Mouse (Mus musculus) kidney, embryonic 16.5 days (tissue): ENCODE results near the gene Dnajb2. TPM values are rescaled to one million over a fixed set of nuclear protein-coding genes. Genes with fewer than 3 reads are reported as not detected.
A peak's percentile ranks its signal among the peaks of the same experiment; 100 is the strongest.

Experiments used
- ATAC-seq: fragments of 200-750 bp; cut with Nextera tagmentation; 2 replicates; pipeline ENCODE4 v1.8.0; 2017; ENCODE audit warnings: moderate TSS enrichment; ENCODE audit not compliant: low FRiP score, low TSS enrichment
- H3K27ac ChIP-seq: fragments of 300-500 bp; sonication (generic); 2 replicates; pipeline ENCODE4 v1.5.1; 2014; ENCODE audit warnings: low read length
- H3K27me3 ChIP-seq: fragments of 300-500 bp; sonication (generic); 2 replicates; pipeline ENCODE4 v1.6.1; 2014; ENCODE audit warnings: low read length, control low read depth, mixed read lengths; ENCODE audit not compliant: insufficient read depth
- H3K36me3 ChIP-seq: fragments of 300-500 bp; sonication (generic); 2 replicates; pipeline ENCODE4 v1.6.1; 2014; ENCODE audit warnings: low read length, control low read depth, mixed read lengths; ENCODE audit not compliant: insufficient read depth
- H3K4me1 ChIP-seq: fragments of 300-500 bp; sonication (generic); 2 replicates; pipeline ENCODE4 v1.6.1; 2014; ENCODE audit warnings: low read length, control low read depth, mixed read lengths; ENCODE audit not compliant: insufficient read depth
- H3K4me2 ChIP-seq: fragments of 300-500 bp; sonication (generic); replicated peaks from 2 replicates; pipeline ENCODE4 v1.6.1; 2014; ENCODE audit warnings: low read depth, low read length
- H3K4me3 ChIP-seq: fragments of 300-500 bp; sonication (generic); 2 replicates; pipeline ENCODE4 v1.5.1; 2014; ENCODE audit warnings: mild to moderate bottlenecking, low read length
- H3K9ac ChIP-seq: fragments of 300-500 bp; sonication (generic); replicated peaks from 2 replicates; pipeline ENCODE4 v1.6.1; 2014; ENCODE audit warnings: low read length
- H3K9me3 ChIP-seq: fragments of 300-500 bp; sonication (generic); 2 replicates; pipeline ENCODE4 v1.6.1; 2016; ENCODE audit warnings: low read length, control low read depth
- WGBS: fragments of 180-500 bp; shearing (Covaris S2); extraction: QIAGEN DNeasy Blood & Tissue Kit; methylation state at CpG from one replicate; pipeline ENCODE4 v1.1.7; 2014; 5-methylcytosine and 5-hydroxymethylcytosine counted together
- polyA plus RNA-seq: library from polyadenylated mRNA; unstranded; fragments of >200 nt; fragmentation: Nextera tagmentation; extraction: Ambion mirVana; gene quantifications from 2 replicates; pipeline ENCODE4 v1.2.1, GENCODE M21; 2015

The Dnajb2 gene
- polyA plus RNA-seq, 1 experiment from 2014 or later: 41.3 TPM

DNA sequence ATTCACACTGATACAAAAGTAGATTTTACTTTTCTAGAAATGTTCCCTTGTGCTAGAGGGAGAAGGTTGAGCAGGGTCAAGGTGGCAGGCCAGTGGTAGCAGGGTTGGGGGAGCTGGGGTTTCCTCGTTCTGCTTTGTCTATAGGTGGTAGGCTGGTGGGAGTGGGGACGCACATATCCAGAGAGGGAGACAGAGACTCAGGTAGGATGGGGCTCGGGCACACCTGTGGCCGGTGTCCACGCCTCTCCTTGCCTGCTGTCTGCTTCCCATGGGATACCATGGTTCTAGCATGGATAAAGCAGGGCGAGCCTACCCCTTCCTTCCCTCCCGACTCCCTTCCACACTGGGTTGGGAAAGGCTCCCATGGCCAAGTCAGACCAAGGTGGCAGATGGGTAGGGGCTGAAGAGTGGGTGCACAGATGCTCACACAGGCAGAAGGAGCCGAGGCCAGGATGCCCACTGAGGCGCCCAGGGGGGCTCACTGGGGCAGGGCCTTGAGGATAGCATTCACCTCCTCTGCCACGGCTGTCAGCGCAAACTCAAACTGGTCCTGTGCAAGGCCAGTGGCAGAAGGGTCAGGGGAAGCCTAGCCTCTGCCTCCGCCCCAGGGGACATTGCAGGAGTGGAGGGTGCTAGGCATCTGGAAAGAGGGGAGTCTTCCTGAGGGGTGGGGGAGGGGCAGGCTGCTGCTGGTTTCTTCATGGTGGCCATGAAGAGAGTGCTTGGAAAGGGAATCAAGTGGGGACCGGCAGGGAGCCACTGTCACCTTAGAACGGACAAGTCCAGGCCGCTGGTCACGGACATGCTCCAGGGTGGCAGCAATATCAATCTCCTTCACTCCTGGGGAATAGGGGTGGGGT is 11.1 kb downstream of the Dnajb2 start:
- Histone ChIP-seq H3K4me1 (peaks cover 11% of the 10 kb centered on the region), H3K9ac (no peak overlapping the region), H3K4me2 (no peak overlapping the region), H3K9me3 (no peaks in the 10 kb centered on the region), H3K36me3 (peaks cover 10% of the 10 kb centered on the region; the same call in 1 of the 2 replicates), H3K27ac (no peak overlapping the region), H3K27me3 (no peaks in the 10 kb centered on the region), H3K4me3 (no peak overlapping the region)
- 75% methylated on average over 16 of the region's 16 CpGs for WGBS
- no peak for ATAC-seq

DNA sequence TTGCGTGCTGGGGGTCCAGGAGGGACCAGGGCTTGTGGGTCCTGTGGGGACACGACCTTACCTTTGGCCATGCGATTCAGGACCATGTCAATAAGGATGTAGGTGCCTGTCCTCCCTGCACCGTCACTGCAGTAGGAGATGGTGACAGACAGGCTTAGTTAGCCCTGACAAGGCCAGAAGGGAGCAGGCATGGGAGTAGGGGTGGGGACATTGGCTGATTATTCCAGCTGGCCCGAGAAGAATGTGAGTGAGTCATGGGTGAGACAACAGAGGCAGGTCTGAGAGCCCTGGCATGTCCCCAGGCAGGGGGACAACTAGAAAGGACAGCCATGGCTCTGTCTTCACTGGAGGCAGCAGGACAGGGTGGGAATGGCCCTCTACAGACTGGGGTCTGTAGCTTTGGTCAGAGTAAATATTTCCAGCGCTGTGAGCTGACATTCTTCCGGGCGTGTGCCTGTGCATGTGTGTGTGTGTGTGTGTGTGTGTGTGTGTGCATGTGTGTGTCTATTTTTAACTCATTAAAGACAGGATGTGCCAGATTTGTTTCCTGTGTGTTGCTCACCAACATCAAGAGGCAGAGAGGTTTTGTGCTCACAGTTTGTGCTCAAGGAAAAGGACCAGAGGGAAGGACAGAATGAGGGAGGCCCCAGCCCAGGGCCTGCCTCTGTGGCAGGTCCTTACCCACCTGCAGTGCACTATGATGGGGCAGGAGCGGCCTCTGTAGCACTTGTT is 12.0 kb downstream of the Dnajb2 start:
- ATAC-seq: no peak
- 46% methylated on average over 9 of the region's 9 CpGs for WGBS
- H3K4me2 ChIP-seq: no peak overlapping the region
- no peaks in the 10 kb centered on the region for H3K27me3 ChIP-seq
- peaks cover 8% of the 10 kb centered on the region; the same call in 1 of the 2 replicates for H3K36me3 ChIP-seq
- peaks cover 11% of the 10 kb centered on the region for H3K4me1 ChIP-seq
- H3K27ac ChIP-seq: 0 out of 2 replicates have a peak overlapping the region, but pooled peaks have one; percentile 29
- no peaks in the 10 kb centered on the region for H3K9me3 ChIP-seq
- H3K9ac ChIP-seq: peak overlapping the region; percentile 50; the same call in 1 of the 2 replicates
- no peak overlapping the region for H3K4me3 ChIP-seq

DNA sequence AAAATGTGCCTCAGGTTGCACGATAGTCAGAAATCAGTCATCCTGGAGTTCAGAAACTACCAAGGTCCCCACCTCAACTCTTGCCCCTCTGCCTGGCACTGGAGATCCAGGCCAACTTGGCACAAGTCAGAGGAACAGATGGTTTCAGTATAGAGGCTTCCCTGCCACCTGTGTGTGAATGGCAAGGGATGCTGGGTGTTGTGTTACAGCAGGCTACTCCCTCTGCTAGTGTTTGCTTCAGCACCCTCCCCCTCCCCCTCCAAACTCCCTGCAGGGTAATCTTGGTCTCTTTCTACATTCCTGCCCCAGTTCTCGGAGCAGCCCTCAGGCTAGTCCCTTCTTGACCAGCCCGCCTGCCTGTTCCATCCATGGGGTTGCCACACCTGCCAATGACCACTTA is 14.3 kb downstream of the Dnajb2 start:
- 50% methylated on average over 3 of the region's 3 CpGs for WGBS
- Histone ChIP-seq H3K27ac (no peak overlapping the region), H3K4me1 (peaks cover 11% of the 10 kb centered on the region), H3K9me3 (no peaks in the 10 kb centered on the region), H3K36me3 (no peaks in the 10 kb centered on the region), H3K4me3 (no peak overlapping the region), H3K27me3 (no peaks in the 10 kb centered on the region), H3K4me2 (no peak overlapping the region), H3K9ac (no peak overlapping the region)
- ATAC-seq: 0 out of 2 replicates have a peak, but pooled peaks have one; percentile 21

DNA sequence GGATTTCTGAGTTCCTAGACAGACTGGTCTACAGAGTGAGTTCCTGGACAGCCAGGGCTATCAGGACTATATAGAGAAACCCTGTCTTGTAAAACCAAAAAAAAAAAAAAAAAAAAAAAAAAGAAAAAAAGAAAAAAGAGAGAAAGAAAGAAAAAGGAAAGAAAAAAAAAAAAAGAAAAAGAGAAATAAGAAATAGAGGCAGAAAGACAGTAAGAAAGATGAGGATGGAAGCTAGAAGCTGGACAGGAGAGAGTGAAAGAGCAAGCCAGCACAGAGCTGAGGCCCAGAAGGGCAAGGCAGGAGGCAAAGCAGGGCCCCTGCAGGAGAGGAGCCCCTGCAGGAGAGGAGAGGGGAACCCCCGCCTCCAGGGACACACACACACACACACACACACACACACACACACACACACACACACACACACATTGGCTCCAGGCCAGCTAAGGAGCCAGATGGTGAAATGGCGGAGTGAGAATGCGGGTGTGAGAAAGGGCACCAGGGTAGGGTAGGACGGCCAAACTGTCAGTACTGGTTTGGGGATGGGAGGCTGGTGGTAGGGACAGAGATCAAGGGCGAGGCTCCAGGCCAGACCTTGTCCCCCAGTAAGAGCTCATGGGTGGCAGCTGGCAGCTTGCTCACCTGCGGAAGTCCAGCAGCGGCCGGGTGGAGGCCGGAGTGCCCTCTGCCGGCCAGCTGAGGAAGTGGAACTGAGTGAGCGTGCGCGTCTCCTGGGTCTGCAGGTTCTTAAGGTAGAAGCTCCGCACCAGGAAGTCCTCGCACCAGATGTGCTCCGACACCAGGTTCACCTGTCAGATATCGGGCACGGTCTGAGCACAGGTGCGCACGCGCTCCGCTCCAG is 15.1 kb downstream of the Dnajb2 start:
- 5% methylated on average over 22 of the region's 22 CpGs for WGBS
- peak overlapping the region; percentile 24 for H3K4me3 ChIP-seq
- H3K36me3 ChIP-seq: no peaks in the 10 kb centered on the region
- ATAC-seq: peak; percentile 63
- H3K9me3 ChIP-seq: no peaks in the 10 kb centered on the region
- H3K27me3 ChIP-seq: no peaks in the 10 kb centered on the region
- peak overlapping the region; percentile 48 for H3K4me2 ChIP-seq
- peaks cover 11% of the 10 kb centered on the region for H3K4me1 ChIP-seq
- 0 out of 2 replicates have a peak overlapping the region, but pooled peaks have one; percentile 3 for H3K9ac ChIP-seq
- H3K27ac ChIP-seq: no peak overlapping the region

DNA sequence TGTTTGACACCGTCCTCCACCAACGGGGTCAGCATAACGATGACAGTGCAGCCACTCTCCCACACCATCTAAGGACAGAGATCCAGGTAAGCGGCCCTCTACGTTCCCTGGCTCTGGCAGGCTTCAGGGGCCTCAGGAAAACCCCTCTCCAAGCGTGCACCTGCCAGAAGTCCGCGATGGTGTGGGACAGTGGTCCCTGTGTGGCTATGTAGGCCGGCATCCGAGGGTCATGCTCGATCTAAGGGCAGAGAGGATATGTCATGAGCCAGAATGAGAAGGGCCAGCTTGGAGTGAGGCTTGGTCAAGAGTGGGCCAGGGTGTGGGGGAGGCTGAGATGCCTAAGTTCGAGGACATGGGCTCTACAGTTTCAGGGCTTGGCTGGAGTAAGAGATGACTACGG is 16.1 kb downstream of the Dnajb2 start:
- WGBS: 69% methylated on average over 13 of the region's 13 CpGs
- Histone ChIP-seq H3K9me3 (no peaks in the 10 kb centered on the region), H3K4me3 (no peak overlapping the region), H3K27me3 (no peaks in the 10 kb centered on the region), H3K4me1 (peaks cover 11% of the 10 kb centered on the region), H3K36me3 (no peaks in the 10 kb centered on the region), H3K4me2 (no peak overlapping the region), H3K9ac (no peak overlapping the region), H3K27ac (no peak overlapping the region)
- ATAC-seq: 0 out of 2 replicates have a peak, but pooled peaks have one; percentile 6

DNA sequence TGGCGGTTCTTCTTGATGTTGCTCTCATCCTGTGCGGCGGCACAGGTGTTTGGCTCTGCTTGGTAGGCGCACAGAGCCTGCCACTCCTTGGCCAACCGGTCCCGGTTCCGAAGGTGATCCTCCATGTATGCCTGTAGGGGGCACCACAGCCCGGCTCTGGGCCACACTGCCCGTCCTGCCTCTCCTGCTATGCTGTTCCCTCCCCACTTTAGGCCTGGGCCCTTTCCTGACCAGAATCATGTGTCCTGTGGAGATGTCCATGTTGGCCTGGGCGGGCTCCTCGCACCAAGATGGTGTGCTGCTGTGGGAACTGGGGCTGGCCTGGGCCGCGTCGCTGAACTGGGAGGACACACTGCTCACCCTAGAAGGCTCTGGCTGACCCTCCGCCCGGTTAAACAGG is 16.8 kb downstream of the Dnajb2 start:
- no peak overlapping the region for H3K27ac ChIP-seq
- no peak overlapping the region for H3K9ac ChIP-seq
- no peaks in the 10 kb centered on the region for H3K27me3 ChIP-seq
- no peak for ATAC-seq
- H3K9me3 ChIP-seq: no peaks in the 10 kb centered on the region
- WGBS: 79% methylated on average over 16 of the region's 16 CpGs
- no peak overlapping the region for H3K4me3 ChIP-seq
- peaks cover 6% of the 10 kb centered on the region for H3K4me1 ChIP-seq
- H3K36me3 ChIP-seq: no peaks in the 10 kb centered on the region
- H3K4me2 ChIP-seq: no peak overlapping the region

DNA sequence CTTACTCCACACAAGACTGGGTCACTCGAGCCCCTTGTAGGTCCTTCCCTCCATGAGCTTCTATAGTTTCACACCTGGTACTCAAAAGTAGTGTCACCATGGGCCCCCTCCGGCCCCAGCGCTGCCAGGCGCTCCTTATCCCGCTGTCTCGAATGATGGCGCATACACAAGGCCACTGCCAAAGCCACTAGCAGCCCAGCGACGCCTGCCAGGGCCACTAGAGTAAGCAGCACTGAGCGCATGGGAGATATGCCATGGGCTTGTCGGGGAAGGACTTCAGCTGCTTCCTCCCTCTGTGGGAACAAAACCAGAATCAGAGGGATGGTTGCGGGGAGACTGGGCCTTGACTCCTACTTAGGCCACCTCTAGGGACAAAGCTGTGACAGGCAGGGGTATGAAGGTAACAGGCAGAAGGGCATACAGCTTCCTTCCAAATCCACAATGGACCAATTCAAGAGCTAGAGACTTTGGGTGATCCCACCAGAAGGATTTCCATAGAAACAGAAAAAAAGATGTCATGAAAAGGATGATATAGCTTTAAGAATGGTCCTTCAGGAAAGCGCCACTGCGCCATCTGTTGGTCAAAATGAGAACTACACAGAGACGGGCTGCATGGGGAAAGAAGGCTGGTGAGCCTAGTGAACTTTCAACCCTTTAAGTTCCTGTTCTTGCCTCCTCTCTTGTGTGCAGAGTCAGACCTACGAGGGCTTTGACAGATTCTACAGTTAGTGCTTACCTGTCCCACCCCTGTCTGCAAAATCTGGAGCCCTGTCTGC is 17.8 kb downstream of the Dnajb2 start:
- H3K27ac ChIP-seq: no peak overlapping the region
- H3K9ac ChIP-seq: no peak overlapping the region
- H3K4me1 ChIP-seq: no peaks in the 10 kb centered on the region; the same call in 1 of the 2 replicates
- H3K4me3 ChIP-seq: no peak overlapping the region
- no peak for ATAC-seq
- WGBS: 62% methylated on average over 16 of the region's 16 CpGs
- no peaks in the 10 kb centered on the region for H3K9me3 ChIP-seq
- H3K36me3 ChIP-seq: no peaks in the 10 kb centered on the region
- no peaks in the 10 kb centered on the region for H3K27me3 ChIP-seq
- H3K4me2 ChIP-seq: no peak overlapping the region

DNA sequence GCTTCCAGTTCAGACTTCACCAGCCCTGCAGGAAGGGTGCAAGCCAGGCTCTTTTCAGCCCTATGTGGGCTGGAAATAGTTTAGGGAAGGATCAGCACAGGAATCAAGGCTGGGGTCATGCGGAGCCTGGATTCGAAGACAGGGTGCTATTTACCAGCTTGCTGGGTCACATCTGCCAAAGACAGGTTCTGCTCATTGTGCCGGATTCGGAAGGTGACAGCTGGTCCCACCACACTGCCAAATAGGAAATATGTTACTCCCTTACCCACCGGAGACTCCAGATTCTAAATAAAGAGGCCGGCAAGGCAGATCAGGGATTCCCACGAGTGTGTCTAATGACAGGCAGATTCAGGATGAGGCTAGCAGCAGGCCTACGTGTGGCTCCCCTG is 18.4 kb downstream of the Dnajb2 start:
- Histone ChIP-seq H3K27ac (no peak overlapping the region), H3K4me1 (no peaks in the 10 kb centered on the region; the same call in 1 of the 2 replicates), H3K4me3 (no peak overlapping the region), H3K9ac (no peak overlapping the region), H3K36me3 (no peaks in the 10 kb centered on the region), H3K9me3 (no peaks in the 10 kb centered on the region), H3K4me2 (no peak overlapping the region), H3K27me3 (no peaks in the 10 kb centered on the region)
- 78% methylated on average over 8 of the region's 8 CpGs for WGBS
- no peak for ATAC-seq
